Mouse (Mus musculus) lung, adult 2 months (tissue): ENCODE results near the gene Nacc2.

Experiments used
- CTCF ChIP-seq: fragments of 200-500 bp; IDR thresholded peaks from 2 replicates; pipeline ENCODE4 v1.5.1; 2011; ENCODE audit warnings: mild to moderate bottlenecking, low read length, control low read depth; ENCODE audit not compliant: insufficient read depth
- POLR2A ChIP-seq: fragments of 200-500 bp; IDR thresholded peaks from 2 replicates; pipeline ENCODE4 v1.6.1; 2011; ENCODE audit warnings: low read depth, mild to moderate bottlenecking, control low read depth, low read length, borderline replicate concordance; ENCODE audit errors: extremely low read depth

- no peak for TF ChIP-seq CTCF
- TF ChIP-seq POLR2A, result no peak
Measured at GRCm38 (mm10) chr2:26139034-26139544, 16.1 kb upstream of the Nacc2 start.
